Mouse (Mus musculus) forebrain, embryonic 11.5 days (tissue): ENCODE results near the gene Ntn5. TPM values are rescaled to one million over a fixed set of nuclear protein-coding genes. Genes with fewer than 3 reads are reported as not detected.

Source experiments
- ATAC-seq: fragments of 200-750 bp; cut with Nextera tagmentation; replicated peaks from 2 replicates; pipeline ENCODE4 v1.8.0; 2017; ENCODE audit warnings: moderate TSS enrichment; ENCODE audit not compliant: low FRiP score
- DNase-seq: peaks from one replicate; pipeline ENCODE4 v3.0.0-alpha.2; 2017; ENCODE audit warnings: low spot score
- H3K27ac ChIP-seq: fragments of 300-500 bp; sonication (generic); 2 replicates; pipeline ENCODE4 v1.5.1; 2014; ENCODE audit warnings: low read depth, low read length
- H3K27me3 ChIP-seq: fragments of 300-500 bp; sonication (generic); 2 replicates; pipeline ENCODE4 v1.6.1; 2014; ENCODE audit warnings: mild to moderate bottlenecking, low read length, mixed read lengths; ENCODE audit not compliant: control insufficient read depth, insufficient read depth
- H3K36me3 ChIP-seq: fragments of 300-500 bp; sonication (generic); 2 replicates; pipeline ENCODE4 v1.6.1; 2014; ENCODE audit warnings: mild to moderate bottlenecking, low read length, moderate library complexity, mixed read lengths; ENCODE audit not compliant: control insufficient read depth, insufficient read depth
- H3K4me1 ChIP-seq: fragments of 300-500 bp; sonication (generic); replicated peaks from 2 replicates; pipeline ENCODE4 v1.6.1; 2014; ENCODE audit warnings: low read length, mixed read lengths; ENCODE audit not compliant: control insufficient read depth, insufficient read depth
- H3K4me2 ChIP-seq: fragments of 300-500 bp; sonication (generic); 2 replicates; pipeline ENCODE4 v1.6.1; 2014; ENCODE audit warnings: low read depth, mild to moderate bottlenecking, low read length, moderate library complexity, mixed read lengths; ENCODE audit not compliant: severe bottlenecking
- H3K4me3 ChIP-seq: fragments of 300-500 bp; sonication (generic); 2 replicates; pipeline ENCODE4 v1.5.1; 2014; ENCODE audit warnings: low read depth, low read length
- H3K9ac ChIP-seq: fragments of 300-500 bp; sonication (generic); 2 replicates; pipeline ENCODE4 v1.6.1; 2014; ENCODE audit warnings: low read length
- H3K9me3 ChIP-seq: fragments of 300-500 bp; sonication (generic); 2 replicates; pipeline ENCODE4 v1.6.1; 2016; ENCODE audit warnings: low read length, mixed read lengths; ENCODE audit not compliant: control insufficient read depth
- WGBS: fragments of 180-500 bp; shearing (Covaris S2); extraction: QIAGEN DNeasy Blood & Tissue Kit; methylation state at CpG from one replicate; pipeline ENCODE4 v1.1.7; 2014; 5-methylcytosine and 5-hydroxymethylcytosine counted together
- polyA plus RNA-seq: library from polyadenylated mRNA; unstranded; fragments of >200 nt; fragmentation: Nextera tagmentation; extraction: Ambion mirVana; gene quantifications from 2 replicates; pipeline ENCODE4 v1.2.1, GENCODE M21; 2014

Ntn5 gene
- polyA plus RNA-seq, 1 experiment from 2014 or later, result 0.41 TPM

DNA sequence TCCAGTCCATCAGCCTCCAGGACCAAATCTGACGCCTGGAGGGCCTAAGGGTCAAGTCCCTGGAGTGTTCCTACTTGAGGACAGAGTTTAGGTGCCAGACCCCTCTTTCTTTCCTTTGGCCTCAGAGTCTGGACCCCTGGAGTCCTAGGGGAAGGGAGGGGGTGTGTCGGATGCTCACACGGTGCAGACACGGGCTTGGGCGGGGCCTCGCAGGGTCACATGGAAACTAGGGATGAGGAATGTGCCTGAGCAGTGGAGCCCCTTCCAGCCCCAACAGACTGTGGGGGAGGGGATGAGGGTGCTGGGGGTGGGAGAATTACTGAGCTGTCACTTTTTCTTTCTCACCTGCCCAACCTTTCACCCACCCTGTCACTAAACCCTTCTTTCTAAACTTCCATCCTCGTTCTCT is 22.1 kb downstream of the Ntn5 start:
- peaks cover 28% of the 10 kb centered on the region for H3K4me1 ChIP-seq
- ATAC-seq (no peak), DNase-seq (no peak)
- WGBS, result 2% methylated on average over 7 of the region's 7 CpGs
- peaks cover 6% of the 10 kb centered on the region; the same call in 1 of the 2 replicates for H3K36me3 ChIP-seq
- no peak overlapping the region for H3K27ac ChIP-seq
- peak overlapping the region; percentile 72; the same call in 1 of the 2 replicates for H3K9ac ChIP-seq
- H3K9me3 ChIP-seq, result no peaks in the 10 kb centered on the region
- peak overlapping the region; percentile 98 for H3K4me2 ChIP-seq
- H3K27me3 ChIP-seq, result 0 out of 2 replicates have a peak, but pooled peaks cover 2% of the 10 kb centered on the region
- peak overlapping the region; percentile 52 for H3K4me3 ChIP-seq

GRCm38 (mm10) chr7:45706721-45707241 is 23.0 kb downstream of the Ntn5 start:
- Histone ChIP-seq H3K27ac (peak overlapping the region; percentile 37; the same call in 1 of the 2 replicates), H3K36me3 (peaks cover 10% of the 10 kb centered on the region; the same call in 1 of the 2 replicates), H3K4me2 (peak overlapping the region; percentile 98), H3K4me3 (peak overlapping the region; percentile 52), H3K27me3 (no peaks in the 10 kb centered on the region), H3K9me3 (no peaks in the 10 kb centered on the region), H3K9ac (peak overlapping the region; percentile 72), H3K4me1 (peaks cover 28% of the 10 kb centered on the region)
- WGBS, result under 1% methylated on average over 43 of the region's 45 CpGs
- ATAC-seq (0 out of 2 replicates have a peak, but pooled peaks have one; percentile 3), DNase-seq (peak; percentile 92)

DNA sequence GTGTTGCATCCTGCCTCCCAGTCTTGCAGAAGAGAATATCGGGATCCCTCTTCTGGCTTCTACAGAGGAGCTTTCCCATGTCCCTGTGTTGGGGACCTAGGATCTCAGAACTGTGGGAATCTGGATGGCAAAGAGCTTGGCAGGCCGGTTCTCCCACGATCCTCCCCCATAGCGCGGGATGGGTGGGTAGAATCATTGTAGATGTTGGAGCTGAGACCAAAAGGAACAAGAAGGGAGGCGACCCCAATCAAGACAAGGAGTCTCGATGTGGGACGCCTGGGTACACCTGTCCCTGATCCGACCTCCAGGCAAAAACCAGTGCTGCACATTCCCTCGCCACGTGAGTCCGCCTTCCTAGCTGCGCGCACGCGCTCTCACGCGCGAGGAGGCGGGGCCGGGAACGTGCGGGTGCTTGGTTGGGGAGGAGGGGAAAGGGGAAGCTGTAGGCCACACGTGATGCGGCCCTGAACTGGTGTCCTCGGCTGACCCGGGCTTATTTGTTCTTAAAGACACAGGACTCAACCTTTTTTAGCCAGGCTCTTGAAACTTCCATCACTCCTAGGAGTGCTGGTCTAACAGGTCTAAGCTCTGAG is 23.6 kb downstream of the Ntn5 start:
- Histone ChIP-seq H3K4me3 (peak overlapping the region; percentile 52), H3K27me3 (no peaks in the 10 kb centered on the region), H3K4me2 (peak overlapping the region; percentile 98), H3K27ac (peak overlapping the region; percentile 37; the same call in 1 of the 2 replicates), H3K4me1 (peaks cover 28% of the 10 kb centered on the region), H3K9me3 (no peaks in the 10 kb centered on the region), H3K36me3 (peaks cover 10% of the 10 kb centered on the region; the same call in 1 of the 2 replicates), H3K9ac (peak overlapping the region; percentile 9)
- peak; percentile 93 for DNase-seq
- ATAC-seq, result peak; percentile 27
- WGBS, result under 1% methylated on average over 27 of the region's 27 CpGs

DNA sequence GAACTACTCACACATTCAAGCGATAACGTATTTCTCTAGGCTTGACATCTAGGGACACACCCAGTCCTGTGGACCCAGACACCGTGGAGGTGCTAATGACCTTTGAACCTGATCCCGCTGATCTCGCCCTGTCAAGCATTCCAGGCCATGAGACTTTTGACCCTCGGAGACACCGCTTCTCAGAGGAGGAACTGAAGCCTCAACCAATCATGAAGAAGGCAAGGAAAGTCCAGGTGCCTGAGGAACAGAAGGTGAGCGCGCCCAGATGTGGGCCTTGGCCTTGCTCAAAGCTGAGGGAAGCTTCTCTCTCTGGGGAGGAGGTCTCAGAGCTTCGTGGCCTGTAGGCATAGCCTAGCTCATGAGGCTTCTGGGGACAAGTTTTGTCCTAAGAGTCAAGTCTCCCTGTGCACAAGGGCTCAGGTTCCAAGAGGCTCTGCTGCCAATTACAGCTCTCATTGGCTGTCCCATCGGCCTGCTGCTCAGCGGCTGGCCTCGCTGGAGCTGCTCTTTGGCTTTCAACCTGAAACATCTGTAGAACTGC is 24.5 kb downstream of the Ntn5 start:
- 56% methylated on average over 13 of the region's 13 CpGs for WGBS
- no peak overlapping the region for H3K9ac ChIP-seq
- no peaks in the 10 kb centered on the region for H3K9me3 ChIP-seq
- no peaks in the 10 kb centered on the region for H3K27me3 ChIP-seq
- DNase-seq (peak; percentile 52), ATAC-seq (no peak)
- H3K27ac ChIP-seq, result no peak overlapping the region
- no peak overlapping the region for H3K4me3 ChIP-seq
- peaks cover 28% of the 10 kb centered on the region for H3K4me1 ChIP-seq
- H3K36me3 ChIP-seq, result peaks cover 16% of the 10 kb centered on the region; the same call in 1 of the 2 replicates
- H3K4me2 ChIP-seq, result peak overlapping the region; percentile 98; the same call in 1 of the 2 replicates

GRCm38 (mm10) chr7:45709036-45709435 is 25.2 kb downstream of the Ntn5 start:
- Histone ChIP-seq H3K4me1 (peaks cover 24% of the 10 kb centered on the region), H3K36me3 (peaks cover 18% of the 10 kb centered on the region; the same call in 1 of the 2 replicates), H3K4me3 (no peak overlapping the region), H3K9ac (no peak overlapping the region), H3K27ac (no peak overlapping the region), H3K27me3 (no peaks in the 10 kb centered on the region), H3K9me3 (no peaks in the 10 kb centered on the region), H3K4me2 (no peak overlapping the region)
- ATAC-seq, result no peak
- WGBS, result 49% methylated on average over 6 of the region's 6 CpGs
- no peak for DNase-seq

- ATAC-seq (no peak), DNase-seq (no peak)
- Histone ChIP-seq H3K36me3 (peaks cover 18% of the 10 kb centered on the region; the same call in 1 of the 2 replicates), H3K9me3 (no peaks in the 10 kb centered on the region), H3K27ac (no peak overlapping the region), H3K4me1 (peaks cover 28% of the 10 kb centered on the region), H3K9ac (no peak overlapping the region), H3K4me3 (no peak overlapping the region), H3K4me2 (no peak overlapping the region), H3K27me3 (no peaks in the 10 kb centered on the region)
- WGBS, result 73% methylated on average over 14 of the region's 14 CpGs
Measured at GRCm38 (mm10) chr7:45709677-45710355, 26.0 kb downstream of the Ntn5 start.

GRCm38 (mm10) chr7:45710477-45711191 is 26.8 kb downstream of the Ntn5 start:
- Histone ChIP-seq H3K4me1 (peaks cover 29% of the 10 kb centered on the region), H3K4me3 (no peak overlapping the region), H3K4me2 (no peak overlapping the region), H3K27ac (no peak overlapping the region), H3K9ac (no peak overlapping the region), H3K36me3 (peaks cover 18% of the 10 kb centered on the region; the same call in 1 of the 2 replicates), H3K27me3 (no peaks in the 10 kb centered on the region), H3K9me3 (no peaks in the 10 kb centered on the region)
- WGBS, result 94% methylated on average over 20 of the region's 20 CpGs
- DNase-seq (no peak), ATAC-seq (no peak)
